Mouse (Mus musculus) heart, embryonic 16.5 days (tissue): Measurements from ENCODE around the gene Tbl3. TPM values are rescaled to one million over a fixed set of nuclear protein-coding genes. Genes with fewer than 3 reads are reported as not detected.

Experiments used
- ATAC-seq: fragments of 200-750 bp; cut with Nextera tagmentation; replicated peaks from 2 replicates; pipeline ENCODE4 v1.8.0; 2017; ENCODE audit warnings: moderate number of reproducible peaks; ENCODE audit not compliant: insufficient read depth, low FRiP score; ENCODE audit errors: extremely low read depth
- H3K27ac ChIP-seq: fragments of 300-500 bp; sonication (generic); 2 replicates; pipeline ENCODE4 v1.5.1; 2014; ENCODE audit warnings: mild to moderate bottlenecking, low read length, control low read depth, moderate library complexity
- H3K27me3 ChIP-seq: fragments of 300-500 bp; sonication (generic); 2 replicates; pipeline ENCODE4 v1.6.1; 2014; ENCODE audit warnings: low read length, mixed read lengths; ENCODE audit not compliant: control insufficient read depth, insufficient read depth
- H3K36me3 ChIP-seq: fragments of 300-500 bp; sonication (generic); 2 replicates; pipeline ENCODE4 v1.6.1; 2014; ENCODE audit not compliant: control insufficient read depth, insufficient read depth
- H3K4me1 ChIP-seq: fragments of 300-500 bp; sonication (generic); 2 replicates; pipeline ENCODE4 v1.6.1; 2014; ENCODE audit warnings: low read length, mixed read lengths; ENCODE audit not compliant: control insufficient read depth, insufficient read depth
- H3K4me2 ChIP-seq: fragments of 300-500 bp; sonication (generic); 2 replicates; pipeline ENCODE4 v1.6.1; 2014; ENCODE audit warnings: low read depth, mild to moderate bottlenecking, control low read depth, low read length
- H3K4me3 ChIP-seq: fragments of 300-500 bp; sonication (generic); 2 replicates; pipeline ENCODE4 v1.5.1; 2014; ENCODE audit warnings: mild to moderate bottlenecking, control low read depth, low read length
- H3K9ac ChIP-seq: fragments of 300-500 bp; sonication (generic); 2 replicates; pipeline ENCODE4 v1.6.1; 2014; ENCODE audit warnings: low read length, control low read depth
- H3K9me3 ChIP-seq: fragments of 300-500 bp; sonication (generic); replicated peaks from 2 replicates; pipeline ENCODE4 v1.6.1; 2016; ENCODE audit warnings: low read length; ENCODE audit not compliant: control insufficient read depth
- WGBS: fragments of 180-500 bp; shearing (Covaris S2); extraction: QIAGEN DNeasy Blood & Tissue Kit; methylation state at CpG from one replicate; pipeline ENCODE4 v1.1.7; 2014; 5-methylcytosine and 5-hydroxymethylcytosine counted together
- polyA plus RNA-seq: library from polyadenylated mRNA; unstranded; fragments of >200 nt; fragmentation: Nextera tagmentation; extraction: Ambion mirVana; gene quantifications from 2 replicates; pipeline ENCODE4 v1.2.1, GENCODE M21; 2015

The Tbl3 gene
- polyA plus RNA-seq: 44.3 and 47.5 TPM in 2 replicates

DNA sequence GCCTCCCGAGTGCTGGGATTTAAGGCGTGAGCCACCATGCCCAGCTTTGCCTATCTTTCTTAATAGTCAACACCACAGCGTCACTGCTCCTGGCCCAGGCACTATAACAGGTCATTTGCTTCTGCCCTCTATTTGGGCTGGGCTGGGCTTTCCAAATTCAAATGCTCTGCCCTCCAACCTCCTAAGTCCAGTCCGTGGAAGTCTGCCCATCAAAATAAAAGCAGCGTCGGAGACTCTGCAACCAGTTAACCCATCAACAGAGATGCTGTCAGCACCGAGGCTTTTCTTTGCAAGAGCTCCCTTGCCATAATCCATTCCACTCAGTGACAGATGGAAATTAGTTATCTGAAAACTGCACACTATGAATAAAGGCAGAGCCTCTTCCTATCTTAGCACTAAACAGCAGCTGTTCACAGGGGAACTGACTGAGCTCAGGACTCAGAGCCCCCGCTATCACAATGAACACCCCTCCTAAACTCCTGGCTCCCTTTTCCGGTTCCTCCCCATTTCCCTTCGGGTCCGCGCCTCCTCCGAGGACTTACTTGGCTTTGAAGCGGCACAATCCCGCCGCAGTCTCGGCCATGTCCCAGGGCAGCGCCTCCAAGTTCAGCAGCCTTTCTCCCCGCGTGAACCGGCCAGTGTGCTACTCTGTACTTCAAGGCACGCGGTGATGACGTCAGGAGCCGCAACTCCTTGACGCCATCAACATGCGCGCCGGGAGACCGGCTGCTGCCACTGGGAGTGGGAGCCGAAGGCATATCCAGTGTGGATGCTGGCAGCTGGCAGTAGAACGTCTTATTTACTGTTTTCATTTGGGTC, at the start of gene Tbl3:
Gene Tbl3 (minus strand): TSS at position 679 of the 819 bp plus-strand sequence.
- H3K9ac ChIP-seq: peak within 1 kb of the TSS; percentile 90
- peaks cover 12% of the 10 kb centered on the region for H3K4me1 ChIP-seq
- ATAC-seq: peak; percentile 80
- 2% methylated on average over 32 of the region's 32 CpGs for WGBS
- H3K9me3 ChIP-seq: no peaks in the 10 kb centered on the region
- peak within 1 kb of the TSS; percentile 96 for H3K4me2 ChIP-seq
- peak within 1 kb of the TSS; percentile 79 for H3K4me3 ChIP-seq
- H3K27ac ChIP-seq: peak within 1 kb of the TSS; percentile 85
- H3K27me3 ChIP-seq: no peaks in the 10 kb centered on the region
- H3K36me3 ChIP-seq: peaks cover 15% of the 10 kb centered on the region

DNA sequence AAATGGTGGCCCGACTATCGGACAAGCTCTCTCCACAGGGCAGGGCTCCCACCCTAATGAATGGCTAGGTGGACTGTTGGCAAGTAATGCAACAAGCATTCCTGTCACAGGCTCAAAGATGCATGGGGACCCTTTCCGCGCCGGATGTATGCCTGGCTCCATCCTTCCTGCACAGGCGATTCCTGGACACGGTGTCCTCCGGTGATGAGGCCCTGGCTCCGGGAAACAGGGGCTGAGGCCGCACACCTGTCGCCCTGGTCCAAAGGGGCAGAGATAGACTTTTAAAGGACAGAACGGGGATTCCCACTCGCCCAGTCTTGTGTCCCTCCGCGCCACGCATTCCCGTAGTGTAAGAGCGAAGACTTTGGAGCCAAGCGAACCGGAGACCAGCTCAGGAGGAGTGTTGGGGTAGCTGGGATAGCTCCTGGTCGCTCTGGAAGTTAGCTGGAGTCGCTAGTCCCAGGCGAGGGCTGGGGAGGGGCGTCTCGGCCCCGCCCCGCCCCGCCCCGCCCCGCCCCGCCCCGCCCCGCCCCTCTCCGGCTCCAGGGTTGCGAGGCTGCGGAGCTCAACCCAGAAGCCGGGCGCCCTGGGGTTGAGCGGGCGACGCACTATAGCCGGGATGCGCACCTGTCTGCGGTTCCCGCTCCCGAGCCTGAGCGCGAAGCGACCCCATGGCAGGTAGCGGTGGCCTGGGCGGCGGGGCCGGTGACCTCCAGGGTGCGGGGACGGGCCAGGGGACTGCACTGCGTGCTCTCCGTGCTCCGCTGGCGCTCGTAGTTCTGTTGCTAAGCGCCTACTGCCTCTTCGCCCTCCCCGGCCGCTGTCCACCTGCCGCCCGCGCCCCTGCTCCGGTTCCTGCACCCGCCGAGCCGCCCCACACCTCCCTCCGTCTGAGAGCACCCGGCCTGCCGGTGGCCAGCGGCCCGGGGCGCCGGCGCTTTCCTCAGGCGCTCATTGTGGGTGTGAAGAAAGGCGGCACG, 45.2 kb upstream of the Tbl3 start, which contains the start of gene Hs3st6:
Gene Hs3st6 (plus strand): TSS at position 574 of the 980 bp plus-strand sequence.
- Histone ChIP-seq H3K4me1 (peaks cover 10% of the 10 kb centered on the region), H3K4me2 (peak within 1 kb of the TSS; percentile 94), H3K27me3 (peaks cover 58% of the 10 kb centered on the region), H3K36me3 (no peaks in the 10 kb centered on the region), H3K9ac (peak within 1 kb of the TSS; percentile 62), H3K9me3 (no peaks in the 10 kb centered on the region), H3K27ac (no peak within 1 kb of the TSS), H3K4me3 (peak within 1 kb of the TSS; percentile 55)
- ATAC-seq: peak; percentile 82
- under 1% methylated on average over 74 of the region's 82 CpGs for WGBS

DNA sequence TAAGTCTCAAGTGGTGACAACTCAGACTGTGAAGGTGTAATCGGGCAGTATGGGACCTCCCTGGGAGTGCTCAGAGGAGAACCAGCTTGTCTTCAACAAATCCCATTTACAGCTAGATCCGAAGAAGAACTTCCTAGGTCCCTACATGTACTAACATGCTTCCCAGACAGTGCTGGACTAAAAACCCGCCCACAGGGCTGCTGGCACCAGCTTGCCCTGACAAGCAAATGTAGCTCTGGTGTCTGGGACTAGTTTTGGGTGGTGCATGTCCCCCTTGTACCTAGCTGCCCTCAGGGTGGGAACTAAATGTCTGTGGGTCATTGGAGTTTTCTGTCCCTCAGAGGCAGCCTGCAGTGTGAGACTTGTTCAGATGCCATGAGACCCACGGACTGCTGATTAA, 44.1 kb upstream of the Tbl3 start:
- no peaks in the 10 kb centered on the region for H3K9me3 ChIP-seq
- H3K4me1 ChIP-seq: peaks cover 10% of the 10 kb centered on the region
- WGBS: 9% methylated on average over 4 of the region's 4 CpGs
- H3K36me3 ChIP-seq: no peaks in the 10 kb centered on the region
- ATAC-seq: no peak
- H3K27ac ChIP-seq: no peak overlapping the region
- H3K4me2 ChIP-seq: no peak overlapping the region
- no peak overlapping the region for H3K9ac ChIP-seq
- H3K4me3 ChIP-seq: no peak overlapping the region
- peaks cover 58% of the 10 kb centered on the region for H3K27me3 ChIP-seq

DNA sequence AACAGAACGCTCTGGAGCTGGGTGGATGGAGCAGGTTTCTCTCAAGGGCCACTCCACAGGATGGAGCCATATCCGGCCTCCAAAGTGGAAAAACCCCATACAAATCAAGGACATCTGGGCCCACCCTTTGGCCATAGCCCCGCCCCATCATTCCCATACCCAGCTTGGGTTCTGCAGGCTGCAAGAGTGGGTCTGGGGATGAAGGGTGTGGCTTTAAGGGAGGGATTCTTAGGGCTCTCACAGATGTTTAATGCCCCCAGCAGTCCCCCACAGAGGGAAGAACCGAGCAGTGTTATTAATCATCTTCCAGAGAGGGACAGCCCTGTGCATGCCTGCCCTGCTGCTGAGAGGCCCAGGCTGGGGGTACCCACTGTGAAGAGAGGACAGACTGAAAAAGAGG, 39.5 kb upstream of the Tbl3 start:
- Histone ChIP-seq H3K9ac (no peak overlapping the region), H3K36me3 (no peaks in the 10 kb centered on the region), H3K9me3 (no peaks in the 10 kb centered on the region), H3K4me3 (no peak overlapping the region), H3K27me3 (peaks cover 18% of the 10 kb centered on the region), H3K4me2 (no peak overlapping the region), H3K4me1 (no peaks in the 10 kb centered on the region), H3K27ac (no peak overlapping the region)
- no peak for ATAC-seq
- 45% methylated on average over 4 of the region's 4 CpGs for WGBS

DNA sequence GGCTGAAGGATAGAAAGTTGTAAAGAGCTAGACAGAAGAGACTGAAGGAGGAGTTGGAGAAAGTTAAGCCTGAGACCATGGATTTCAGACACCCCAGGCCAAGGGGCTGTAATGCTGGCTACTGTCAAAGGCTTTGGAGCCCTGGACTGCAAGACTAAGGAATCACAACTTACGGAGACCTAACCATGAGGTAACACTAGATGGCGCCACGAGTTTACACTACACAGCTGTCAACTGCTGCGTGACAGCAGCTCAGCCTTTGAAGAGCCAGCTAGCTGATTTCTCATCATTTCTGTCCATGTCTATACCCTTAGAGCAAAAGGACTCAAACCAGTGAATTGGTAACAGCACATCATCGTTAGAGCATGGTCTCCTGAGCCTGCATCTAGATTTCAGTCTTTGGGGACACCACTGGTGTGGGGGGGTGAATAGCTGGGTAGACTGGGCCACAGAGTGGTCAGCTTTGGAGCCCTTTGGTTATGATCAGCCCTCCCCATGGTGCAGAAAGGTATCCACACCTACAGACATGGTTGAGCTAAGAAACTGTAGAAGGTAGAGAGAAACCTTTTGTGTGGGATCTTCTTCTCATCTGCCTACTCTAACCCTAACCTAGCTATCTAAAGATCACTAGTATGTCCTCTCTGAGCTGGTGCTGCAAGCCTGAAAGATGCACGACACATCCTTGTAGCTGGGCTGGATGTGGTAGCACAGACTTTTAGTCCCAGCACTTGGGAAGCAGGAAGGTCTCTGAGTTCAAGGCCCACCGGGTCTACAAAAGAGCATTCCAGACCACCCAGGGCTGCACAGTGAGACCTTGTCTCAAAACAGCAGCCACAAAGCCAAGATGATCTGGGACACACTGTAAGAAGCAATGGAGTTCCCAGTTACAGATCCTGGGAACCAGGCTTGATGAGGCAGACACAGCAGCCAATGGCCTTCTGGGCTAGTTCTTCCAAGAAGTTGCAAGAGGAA, 38.4 kb upstream of the Tbl3 start:
- peaks cover 10% of the 10 kb centered on the region for H3K27me3 ChIP-seq
- no peaks in the 10 kb centered on the region for H3K9me3 ChIP-seq
- H3K4me3 ChIP-seq: no peak overlapping the region
- no peak overlapping the region for H3K27ac ChIP-seq
- no peak overlapping the region for H3K4me2 ChIP-seq
- 19% methylated on average over 7 of the region's 7 CpGs for WGBS
- no peak overlapping the region for H3K9ac ChIP-seq
- H3K4me1 ChIP-seq: no peaks in the 10 kb centered on the region
- peak; percentile 72 for ATAC-seq
- H3K36me3 ChIP-seq: 0 out of 2 replicates have a peak, but pooled peaks cover 2% of the 10 kb centered on the region

DNA sequence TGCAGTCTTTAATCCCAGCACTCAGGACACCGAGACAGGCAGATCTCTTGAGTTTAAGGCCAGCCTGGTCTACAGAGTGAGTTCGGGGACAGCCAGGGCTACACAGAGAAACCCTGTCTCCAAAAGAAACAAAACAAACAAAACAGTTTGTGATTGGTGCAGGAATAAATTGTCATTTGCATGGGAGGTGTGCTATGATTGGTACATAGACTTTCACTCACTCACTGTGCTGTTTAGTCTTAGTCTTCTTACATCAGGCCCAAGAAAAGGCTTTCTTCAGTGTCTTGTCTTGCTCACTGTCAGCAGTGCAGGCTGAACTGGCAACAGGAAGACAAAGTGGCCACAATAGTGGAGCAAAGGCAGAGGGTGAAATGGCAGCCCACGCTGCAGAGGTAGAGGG, 36.9 kb upstream of the Tbl3 start:
- no peak for ATAC-seq
- H3K4me1 ChIP-seq: no peaks in the 10 kb centered on the region
- no peaks in the 10 kb centered on the region for H3K9me3 ChIP-seq
- H3K36me3 ChIP-seq: peaks cover 9% of the 10 kb centered on the region; the same call in 1 of the 2 replicates
- H3K4me3 ChIP-seq: no peak overlapping the region
- H3K9ac ChIP-seq: no peak overlapping the region
- WGBS: 64% methylated on average over 3 of the region's 3 CpGs
- no peak overlapping the region for H3K27ac ChIP-seq
- H3K4me2 ChIP-seq: no peak overlapping the region
- H3K27me3 ChIP-seq: no peaks in the 10 kb centered on the region

DNA sequence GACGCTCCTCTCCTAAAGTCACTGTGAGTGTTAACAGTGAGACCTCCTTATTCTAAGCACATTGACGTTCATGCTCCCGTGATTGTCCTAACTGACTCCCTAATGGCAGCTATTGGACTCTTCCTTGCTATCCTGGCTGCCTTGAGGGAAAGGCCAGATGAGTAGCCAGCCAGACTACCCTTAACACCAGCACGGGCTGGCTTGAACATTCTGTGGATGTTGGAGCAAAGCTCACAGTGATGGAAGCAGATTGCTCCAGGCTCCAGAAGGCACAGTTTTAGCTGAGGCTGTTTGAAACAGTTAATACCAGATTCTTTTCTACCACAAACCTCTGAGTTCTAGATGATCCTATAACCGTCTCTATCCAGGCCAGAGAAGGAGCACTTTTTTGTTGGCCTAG, 36.4 kb upstream of the Tbl3 start:
- 68% methylated on average over 5 of the region's 5 CpGs for WGBS
- H3K4me1 ChIP-seq: no peaks in the 10 kb centered on the region
- no peaks in the 10 kb centered on the region for H3K27me3 ChIP-seq
- H3K27ac ChIP-seq: no peak overlapping the region
- H3K4me2 ChIP-seq: no peak overlapping the region
- H3K4me3 ChIP-seq: no peak overlapping the region
- no peaks in the 10 kb centered on the region for H3K9me3 ChIP-seq
- H3K36me3 ChIP-seq: peaks cover 9% of the 10 kb centered on the region; the same call in 1 of the 2 replicates
- no peak for ATAC-seq
- no peak overlapping the region for H3K9ac ChIP-seq

DNA sequence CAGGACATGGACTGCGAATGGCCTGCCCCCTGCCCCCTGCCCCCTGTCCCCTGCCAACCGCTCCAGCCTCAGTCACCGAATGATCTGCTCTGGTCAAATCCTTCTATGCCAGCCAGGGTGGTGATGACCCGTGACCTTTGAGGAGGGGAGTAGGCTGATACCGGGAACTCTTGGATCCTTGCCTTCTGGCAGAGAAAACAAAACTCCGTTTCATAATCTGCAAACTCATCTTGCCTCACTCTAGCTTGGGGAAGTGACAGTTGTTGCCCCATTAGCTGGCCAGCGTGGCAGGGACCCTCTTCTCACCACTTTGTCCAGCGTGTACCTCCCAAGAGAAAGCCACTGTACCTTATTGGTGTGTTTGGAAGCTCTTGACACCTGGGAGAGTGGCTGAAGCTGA, 34.8 kb upstream of the Tbl3 start:
- H3K9ac ChIP-seq: no peak overlapping the region
- WGBS: 71% methylated on average over 8 of the region's 8 CpGs
- H3K27ac ChIP-seq: no peak overlapping the region
- no peaks in the 10 kb centered on the region for H3K27me3 ChIP-seq
- no peak overlapping the region for H3K4me2 ChIP-seq
- no peaks in the 10 kb centered on the region for H3K9me3 ChIP-seq
- no peak overlapping the region for H3K4me3 ChIP-seq
- ATAC-seq: no peak
- peaks cover 9% of the 10 kb centered on the region; the same call in 1 of the 2 replicates for H3K36me3 ChIP-seq
- peaks cover 2% of the 10 kb centered on the region for H3K4me1 ChIP-seq
